Mouse (Mus musculus): ENCODE results near the gene Nif3l1.

DNA sequence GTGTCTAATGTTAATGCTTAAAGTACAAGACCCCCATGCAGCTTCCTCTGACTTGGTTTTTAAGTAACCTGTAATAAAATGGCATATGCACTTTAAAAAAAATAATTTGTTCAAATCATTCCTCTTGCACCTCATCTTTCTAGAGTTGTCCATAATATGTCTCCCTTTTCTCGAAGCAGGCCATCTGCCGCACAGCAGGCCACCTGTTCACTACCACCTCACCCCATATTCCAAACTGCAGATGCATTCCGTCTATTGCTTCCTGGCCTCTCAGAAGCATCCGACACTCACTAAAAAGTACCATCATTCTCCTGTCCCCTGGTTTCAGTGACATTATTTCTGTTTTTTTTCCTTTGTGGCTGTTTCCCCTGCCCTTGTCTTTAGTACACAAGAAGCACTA is 20.6 kb downstream of the Nif3l1 start:
- TF ChIP-seq POLR2A (IDR thresholded peaks at IDR 0.05; ENCODE audit: insufficient read depth, low read depth, low read length) (no peak), CTCF (IDR thresholded peaks at IDR 0.05; ENCODE audit: insufficient read depth, low read depth, low read length) (no peak)

Data from olfactory bulb, adult 2 months (tissue).